Mouse (Mus musculus) left cerebral cortex, postnatal 4 days (tissue): ENCODE measurements at regions not wholly inside any gene's neighbourhood (a gene's known extent, or its start where the extent isn't known, plus 50 kb on each side); places are given as distances from the start of the nearest gene placed in this dataset.

Source experiments
- DNase-seq: peaks from one replicate; pipeline ENCODE4 v3.0.0-alpha.2; 2022
- intact Hi-C: fragments of 180-260 bp; cut with DNase I; formaldehyde crosslinking; loops from one replicate; pipeline ENCODE4 v1.15.1; 2025

GRCm38 (mm10) chr15:93986631-93987429, 391.1 kb upstream of the Prickle1 start:
- intact Hi-C loops: no loop called here
- DNase-seq: no peak

GRCm38 (mm10) chr15:93982091-93982490, 386.4 kb upstream of the Prickle1 start:
- no peak for DNase-seq
- intact Hi-C loops: no loop called here

GRCm38 (mm10) chr15:93977494-93977893, 381.8 kb upstream of the Prickle1 start:
- intact Hi-C loops: no loop called here
- no peak for DNase-seq

GRCm38 (mm10) chr15:93974727-93975126, 379.0 kb upstream of the Prickle1 start:
- intact Hi-C loops: no loop called here
- no peak for DNase-seq

GRCm38 (mm10) chr15:93972979-93973378, 377.3 kb upstream of the Prickle1 start:
- intact Hi-C loops: no loop called here
- DNase-seq: no peak

GRCm38 (mm10) chr15:93961950-93962349, 366.3 kb upstream of the Prickle1 start:
- intact Hi-C loops: no loop called here

GRCm38 (mm10) chr15:93959931-93960330, 364.2 kb upstream of the Prickle1 start:
- intact Hi-C loops: no loop called here
- DNase-seq: peak; percentile 10

More at GRCm38 (mm10) chr15:93961950-93962349, 366.3 kb upstream of the Prickle1 start:
- no peak for DNase-seq

GRCm38 (mm10) chr15:93958086-93958485, 362.4 kb upstream of the Prickle1 start:
- intact Hi-C loops: no loop called here
- peak; percentile 73 for DNase-seq

- intact Hi-C loops: no loop called here
- DNase-seq: no peak
Measured at GRCm38 (mm10) chr15:93956801-93957200, 361.1 kb upstream of the Prickle1 start.

GRCm38 (mm10) chr15:93953548-93953947, 357.9 kb upstream of the Prickle1 start:
- intact Hi-C loops: no loop called here
- no peak for DNase-seq

GRCm38 (mm10) chr15:93950441-93950840, 354.8 kb upstream of the Prickle1 start:
- no peak for DNase-seq
- intact Hi-C loops: no loop called here

- intact Hi-C loops: no loop called here
- DNase-seq: no peak
Measured at GRCm38 (mm10) chr15:93948902-93949301, 353.2 kb upstream of the Prickle1 start.

- intact Hi-C loops: no loop called here
- DNase-seq: no peak
Measured at GRCm38 (mm10) chr15:93943545-93943944, 347.9 kb upstream of the Prickle1 start.

GRCm38 (mm10) chr15:93932971-93933496, 337.3 kb upstream of the Prickle1 start:
- no peak for DNase-seq
- intact Hi-C loops: no loop called here

GRCm38 (mm10) chr15:93926842-93927241, 331.2 kb upstream of the Prickle1 start:
- intact Hi-C loops: no loop called here

GRCm38 (mm10) chr15:93926262-93926661, 330.6 kb upstream of the Prickle1 start:
- no peak for DNase-seq
- intact Hi-C loops: no loop called here

More at GRCm38 (mm10) chr15:93926842-93927241, 331.2 kb upstream of the Prickle1 start:
- no peak for DNase-seq

GRCm38 (mm10) chr15:93921457-93922234, 326.0 kb upstream of the Prickle1 start:
- intact Hi-C loops: no loop called here
- no peak for DNase-seq

GRCm38 (mm10) chr15:93920996-93921395, 325.3 kb upstream of the Prickle1 start:
- intact Hi-C loops: no loop called here
- no peak for DNase-seq

GRCm38 (mm10) chr15:93919577-93919976, 323.9 kb upstream of the Prickle1 start:
- intact Hi-C loops: no loop called here
- no peak for DNase-seq

- no peak for DNase-seq
- intact Hi-C loops: no loop called here
Measured at GRCm38 (mm10) chr15:93916856-93917255, 321.2 kb upstream of the Prickle1 start.

GRCm38 (mm10) chr15:93913462-93913861, 317.8 kb upstream of the Prickle1 start:
- no peak for DNase-seq
- intact Hi-C loops: no loop called here

- intact Hi-C loops: no loop called here
- no peak for DNase-seq
Measured at GRCm38 (mm10) chr15:93913041-93913440, 317.4 kb upstream of the Prickle1 start.
